ENCODE assay signal across 7 mouse cellular contexts in genomic region chr9:102840792-102841778, GRCm38 (mm10). TPM values are rescaled to one million over a fixed set of nuclear protein-coding genes. Genes with fewer than 3 reads are reported as not detected.
DNase-seq lines count a peak whose midpoint lies in the region; ATAC-seq and TF ChIP-seq lines count a peak whose summit lies in the region.

No protein-coding gene starts in this region.

- H3K4me3 ChIP-seq in forebrain, embryonic 14.5 days (ENCODE audit: low read depth, low read length) = no peak overlapping the region
- no peak overlapping the region for H3K4me3 ChIP-seq in intestine, embryonic 14.5 days (ENCODE audit: low read depth, low read length)
- no peak overlapping the region for H3K4me3 ChIP-seq in liver, postnatal 0 days (ENCODE audit: low read depth, low read length)

- no peaks in the 10 kb centered on the region for H3K36me3 ChIP-seq in forebrain, embryonic 14.5 days (ENCODE audit: control insufficient read depth, insufficient read depth, low read length)
- no peaks in the 10 kb centered on the region for H3K36me3 ChIP-seq in intestine, embryonic 14.5 days (ENCODE audit: control insufficient read depth, insufficient read depth, low read length)
- no peaks in the 10 kb centered on the region for H3K36me3 ChIP-seq in liver, postnatal 0 days (replicated peaks; ENCODE audit: insufficient read depth, low read length)

- H3K27me3 ChIP-seq in forebrain, embryonic 14.5 days (replicated peaks; ENCODE audit: control insufficient read depth, insufficient read depth, low read length) = no peaks in the 10 kb centered on the region
- no peaks in the 10 kb centered on the region for H3K27me3 ChIP-seq in intestine, embryonic 14.5 days (replicated peaks; ENCODE audit: control insufficient read depth, insufficient read depth, low read length)
- no peaks in the 10 kb centered on the region for H3K27me3 ChIP-seq in liver, postnatal 0 days (ENCODE audit: insufficient read depth, low read length)

- no peak for ATAC-seq in forebrain, embryonic 14.5 days
- ATAC-seq in intestine, embryonic 14.5 days (replicated peaks; ENCODE audit: low FRiP score, low TSS enrichment, low read depth) = peak; percentile 61; the same call in 1 of the 2 replicates
- ATAC-seq in liver, postnatal 0 days = peak; percentile 15; the same call in 1 of the 2 replicates

- no peaks in the 10 kb centered on the region for H3K9me3 ChIP-seq in forebrain, embryonic 14.5 days (replicated peaks; ENCODE audit: control insufficient read depth, low read length)
- no peaks in the 10 kb centered on the region for H3K9me3 ChIP-seq in intestine, embryonic 14.5 days (ENCODE audit: control insufficient read depth, low read length)
- H3K9me3 ChIP-seq in liver, postnatal 0 days (ENCODE audit: low read length) = no peaks in the 10 kb centered on the region

- no peak overlapping the region for H3K27ac ChIP-seq in forebrain, embryonic 14.5 days (ENCODE audit: low read depth, low read length)
- peak overlapping the region; percentile 17 for H3K27ac ChIP-seq in intestine, embryonic 14.5 days (ENCODE audit: low read depth)
- H3K27ac ChIP-seq in liver, postnatal 0 days (ENCODE audit: low read depth) = no peak overlapping the region

- H3K9ac ChIP-seq in forebrain, embryonic 14.5 days (ENCODE audit: low read length) = peak overlapping the region; percentile 21; the same call in 1 of the 2 replicates
- no peak overlapping the region for H3K9ac ChIP-seq in intestine, embryonic 14.5 days (ENCODE audit: low read length)
- H3K9ac ChIP-seq in liver, postnatal 0 days (replicated peaks) = no peak overlapping the region

- TF ChIP-seq CTCF in liver, postnatal 0 days (IDR thresholded peaks at IDR 0.05; ENCODE audit: low read depth) = no peak

- peak; percentile 41 for DNase-seq in 3T3-L1 (ENCODE audit: low read depth, low spot score)
- peak; percentile 77 for DNase-seq in MEL-GATA-1-ER (ENCODE audit: extremely low read depth, low read depth)
- peak; percentile 42 for DNase-seq in forebrain, embryonic 14.5 days (ENCODE audit: low spot score)
- DNase-seq in intestine, embryonic 14.5 days (ENCODE audit: low spot score) = peak; percentile 74
- peak; percentile 46 for DNase-seq in liver, postnatal 0 days
- no peak for DNase-seq in ovary, postnatal 14 days (ENCODE audit: low spot score)
- DNase-seq in thymus, adult 18-20 months = no peak

- H3K4me2 ChIP-seq in forebrain, embryonic 14.5 days (ENCODE audit: low read length) = no peak overlapping the region
- H3K4me2 ChIP-seq in intestine, embryonic 14.5 days (ENCODE audit: low read length) = peak overlapping the region; percentile 32
- no peak overlapping the region; the same call in 1 of the 2 replicates for H3K4me2 ChIP-seq in liver, postnatal 0 days (ENCODE audit: low read depth, low read length)

- TF ChIP-seq EP300 in liver, postnatal 0 days (IDR thresholded peaks at IDR 0.05; ENCODE audit: low read depth) = no peak

- 28% methylated on average over 16 of the region's 16 CpGs for WGBS in forebrain, embryonic 14.5 days
- WGBS in intestine, embryonic 14.5 days = 16% methylated on average over 16 of the region's 16 CpGs
- 18% methylated on average over 16 of the region's 16 CpGs for WGBS in liver, postnatal 0 days (ENCODE audit: insufficient replicate concordance)

- H3K4me1 ChIP-seq in forebrain, embryonic 14.5 days (ENCODE audit: control insufficient read depth, insufficient read depth, low read length) = peaks cover 44% of the 10 kb centered on the region
- H3K4me1 ChIP-seq in intestine, embryonic 14.5 days (replicated peaks; ENCODE audit: control insufficient read depth, insufficient read depth, low read length) = peaks cover 75% of the 10 kb centered on the region
- peaks cover 26% of the 10 kb centered on the region for H3K4me1 ChIP-seq in liver, postnatal 0 days (ENCODE audit: insufficient read depth)

RNA-seq across cellular contexts. Expression of gene Ryk, which starts 6.4 kb away (rescaled TPM):
- 16.8 and 17.5 TPM in 2 replicates for polyA plus RNA-seq in forebrain, embryonic 14.5 days (2014; fragmentation: Nextera tagmentation; extraction: Ambion mirVana)
- polyA plus RNA-seq in intestine, embryonic 14.5 days (2014; fragmentation: Nextera tagmentation; extraction: Ambion mirVana) = 24.4 and 24.9 TPM in 2 replicates
- 4.7 and 8.2 TPM in 2 replicates for polyA plus RNA-seq in liver, postnatal 0 days (2015; fragmentation: Nextera tagmentation; extraction: Ambion mirVana)

Comparison
In these comparisons a context has a peak if more than half of its experiments do, and no peak if none do; other contexts are left out.
1. DNase-seq: peak in 3T3-L1 (single experiment), MEL-GATA-1-ER (single experiment), forebrain, embryonic 14.5 days (single experiment), intestine, embryonic 14.5 days (single experiment) and liver, postnatal 0 days (single experiment); none in ovary, postnatal 14 days (single experiment) and thymus, adult 18-20 months (0 of 2).